Mouse (Mus musculus) left cerebral cortex, adult 2 months (tissue): ENCODE results near the gene Erf. TPM values are rescaled to one million over a fixed set of nuclear protein-coding genes. Genes with fewer than 3 reads are reported as not detected.

ENCODE experiments used
- DNase-seq, 2 experiments: peaks; one replicate each; pipeline ENCODE4 v3.0.0; 2021 to 2022; ENCODE audit warnings: low spot score in 2 of 2, mixed read lengths in 1 of 2; ENCODE audit errors: extremely low spot score in 1 of 2
- H3K27ac ChIP-seq: fragments of 200-600 bp; 2 replicates; pipeline ENCODE4 v1.8.1; 2022
- H3K4me3 ChIP-seq: fragments of 200-600 bp; 2 replicates; pipeline ENCODE4 v1.8.1; 2022
- CTCF ChIP-seq: fragments of 200-600 bp; IDR thresholded peaks from 2 replicates; pipeline ENCODE4 v1.8.1; 2022; ENCODE audit warnings: antibody characterized with exemption, mild to moderate bottlenecking, moderate library complexity
- intact Hi-C: fragments of 180-260 bp; cut with DNase I; formaldehyde crosslinking; loops from one replicate; pipeline ENCODE4 v1.15.1; 2025
- total RNA-seq, 2 experiments: library from RNA; stranded (reverse); gene quantifications; 2 replicates each; pipeline ENCODE4 v1.2.3; 2021

The Erf gene
- total RNA-seq, 2 experiments from 2014 or later: 61.5 to 68.2 TPM

DNA sequence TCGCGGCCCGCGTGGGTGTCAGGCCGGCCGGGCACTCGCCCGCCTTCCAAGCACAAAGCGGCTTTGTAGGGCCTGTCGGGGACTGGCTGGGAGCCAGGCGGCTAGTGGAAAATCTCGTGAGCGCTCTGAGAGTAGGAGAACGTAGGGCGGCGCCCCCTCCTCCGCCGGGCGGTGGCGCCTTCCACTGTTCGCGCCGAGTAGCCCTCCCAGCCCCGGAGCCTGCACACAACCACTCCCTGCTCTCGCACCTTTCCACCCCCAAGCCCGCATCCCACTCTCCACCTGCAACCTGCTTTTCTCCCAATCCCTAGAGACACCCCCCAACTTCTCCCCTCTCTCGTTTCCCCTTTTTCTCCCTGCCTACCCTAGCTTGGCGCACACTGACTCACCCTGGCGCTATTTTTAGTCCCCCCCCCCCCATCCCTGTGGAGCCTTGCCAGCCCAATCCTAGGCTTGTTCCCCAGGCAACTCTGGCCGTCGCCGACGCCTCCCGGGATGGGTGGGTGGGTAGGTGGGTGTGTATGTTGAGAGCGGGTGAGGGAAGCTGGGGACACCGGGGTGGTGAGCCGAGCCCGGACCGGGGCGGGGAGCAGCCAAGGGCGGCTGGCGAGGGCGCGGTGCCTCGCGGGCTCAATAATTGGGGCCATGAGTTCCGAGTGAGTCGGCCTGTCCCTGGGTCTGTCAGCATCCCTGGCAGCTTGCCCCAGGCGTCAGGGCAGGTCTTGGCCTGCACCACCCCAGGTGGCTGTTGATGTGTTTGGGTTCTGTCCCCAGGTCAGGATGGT, 28.7 kb upstream of the Erf start:
- peak; percentile 87 to 91 for DNase-seq
- peak overlapping the region; percentile 98 for H3K27ac ChIP-seq
- intact Hi-C loops: no loop called here
- H3K4me3 ChIP-seq: peak overlapping the region; percentile 63
- peak; percentile 35 for TF ChIP-seq CTCF

GRCm38 (mm10) chr7:25278341-25279075, 27.9 kb upstream of the Erf start:
- peak; percentile 79 to 84 for DNase-seq
- peak overlapping the region; percentile 98 for H3K27ac ChIP-seq
- TF ChIP-seq CTCF: peak; percentile 66
- H3K4me3 ChIP-seq: peak overlapping the region; percentile 63
- intact Hi-C loops: loop anchor here (1.0 kb wide), 2 partner anchors 30 to 37 kb away; no protein-coding TSS in a partner anchor

GRCm38 (mm10) chr7:25277998-25278340, 27.4 kb upstream of the Erf start:
- no peak for DNase-seq
- no peak for TF ChIP-seq CTCF
- peak overlapping the region; percentile 98 for H3K27ac ChIP-seq
- intact Hi-C loops: loop anchor here (1.0 kb wide), 2 partner anchors 30 to 37 kb away; no protein-coding TSS in a partner anchor
- H3K4me3 ChIP-seq: peak overlapping the region; percentile 63

DNA sequence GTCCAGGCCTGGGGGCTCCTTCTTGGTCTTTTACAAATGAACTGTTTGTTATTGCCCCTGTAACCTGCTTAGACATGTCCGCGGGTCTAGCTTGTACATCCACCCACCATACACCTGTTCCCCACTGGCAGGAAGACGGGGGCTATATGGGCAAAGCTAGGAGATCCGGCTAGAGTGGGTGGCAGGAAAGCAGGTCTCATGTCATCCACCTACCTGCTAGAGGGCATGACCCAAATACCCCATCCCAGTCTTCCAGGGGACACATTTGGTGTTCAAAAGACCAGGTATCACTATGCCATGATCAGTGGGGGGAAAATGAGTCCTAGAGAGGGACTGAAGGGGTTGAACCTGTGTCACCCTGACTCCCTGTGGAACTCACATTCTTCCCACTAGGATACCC, 26.8 kb upstream of the Erf start:
- peak overlapping the region; percentile 63 for H3K4me3 ChIP-seq
- H3K27ac ChIP-seq: peak overlapping the region; percentile 98
- no peak for DNase-seq
- no peak for TF ChIP-seq CTCF
- intact Hi-C loops: no loop called here

- Histone ChIP-seq H3K4me3 (no peak overlapping the region), H3K27ac (no peak overlapping the region; the same call in 1 of the 2 replicates)
- no peak for DNase-seq
- no peak for TF ChIP-seq CTCF
- intact Hi-C loops: no loop called here
Measured at GRCm38 (mm10) chr7:25275555-25276298, 25.2 kb upstream of the Erf start.

GRCm38 (mm10) chr7:25274996-25275395, 24.4 kb upstream of the Erf start:
- no peak overlapping the region; the same call in 1 of the 2 replicates for H3K27ac ChIP-seq
- intact Hi-C loops: no loop called here
- H3K4me3 ChIP-seq: no peak overlapping the region
- no peak for TF ChIP-seq CTCF
- no peak for DNase-seq

GRCm38 (mm10) chr7:25274571-25274970, 24.0 kb upstream of the Erf start:
- intact Hi-C loops: no loop called here
- no peak for DNase-seq
- no peak overlapping the region for H3K4me3 ChIP-seq
- peak overlapping the region; percentile 32; the same call in 1 of the 2 replicates for H3K27ac ChIP-seq
- TF ChIP-seq CTCF: no peak

DNA sequence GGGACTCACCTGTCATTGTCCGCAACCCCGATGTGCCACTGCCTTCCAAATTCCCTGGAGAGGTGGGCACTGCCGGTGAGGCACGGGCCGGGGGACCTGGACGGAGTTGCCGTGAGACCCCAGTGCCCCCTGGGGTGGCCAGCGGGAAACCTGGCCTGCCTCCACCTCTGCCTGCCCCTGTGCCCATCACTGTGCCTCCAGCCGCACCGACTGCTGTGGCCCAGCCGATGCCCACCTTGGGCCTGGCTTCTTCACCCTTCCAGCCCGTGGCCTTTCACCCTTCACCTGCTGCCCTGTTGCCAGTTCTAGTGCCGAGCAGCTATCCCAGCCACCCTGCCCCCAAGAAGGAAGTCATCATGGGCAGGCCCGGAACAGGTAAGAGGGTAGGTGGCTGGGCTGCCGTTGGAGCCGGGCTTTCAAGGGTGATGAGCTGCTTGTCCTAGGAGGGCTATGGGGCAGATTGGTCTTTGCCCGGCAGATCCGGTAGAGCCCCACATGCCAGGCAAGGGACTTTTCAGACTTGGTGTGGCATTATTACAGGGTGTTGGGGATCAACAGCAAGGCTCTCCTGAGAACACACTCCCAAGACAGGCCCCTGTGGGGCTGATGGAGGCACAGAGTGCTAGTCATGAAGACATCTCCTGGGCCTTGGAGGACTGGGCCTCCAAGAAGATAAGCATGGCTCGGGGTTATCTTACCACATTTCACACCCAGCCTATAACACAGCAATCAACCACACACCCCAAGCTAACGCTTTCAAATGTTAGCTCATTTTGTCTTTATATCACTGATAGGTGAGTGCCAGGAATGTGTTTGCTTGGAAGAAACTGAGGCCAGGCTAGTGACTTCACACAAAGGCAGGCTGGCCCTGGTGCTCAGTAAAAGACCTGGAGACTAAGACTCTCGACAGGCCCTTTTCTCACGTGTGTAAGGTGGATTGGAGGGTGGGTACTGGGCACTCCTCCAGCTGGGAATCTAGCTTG, 23.0 kb upstream of the Erf start:
- no peak for DNase-seq
- TF ChIP-seq CTCF: no peak
- no peak overlapping the region for H3K27ac ChIP-seq
- intact Hi-C loops: no loop called here
- H3K4me3 ChIP-seq: no peak overlapping the region

DNA sequence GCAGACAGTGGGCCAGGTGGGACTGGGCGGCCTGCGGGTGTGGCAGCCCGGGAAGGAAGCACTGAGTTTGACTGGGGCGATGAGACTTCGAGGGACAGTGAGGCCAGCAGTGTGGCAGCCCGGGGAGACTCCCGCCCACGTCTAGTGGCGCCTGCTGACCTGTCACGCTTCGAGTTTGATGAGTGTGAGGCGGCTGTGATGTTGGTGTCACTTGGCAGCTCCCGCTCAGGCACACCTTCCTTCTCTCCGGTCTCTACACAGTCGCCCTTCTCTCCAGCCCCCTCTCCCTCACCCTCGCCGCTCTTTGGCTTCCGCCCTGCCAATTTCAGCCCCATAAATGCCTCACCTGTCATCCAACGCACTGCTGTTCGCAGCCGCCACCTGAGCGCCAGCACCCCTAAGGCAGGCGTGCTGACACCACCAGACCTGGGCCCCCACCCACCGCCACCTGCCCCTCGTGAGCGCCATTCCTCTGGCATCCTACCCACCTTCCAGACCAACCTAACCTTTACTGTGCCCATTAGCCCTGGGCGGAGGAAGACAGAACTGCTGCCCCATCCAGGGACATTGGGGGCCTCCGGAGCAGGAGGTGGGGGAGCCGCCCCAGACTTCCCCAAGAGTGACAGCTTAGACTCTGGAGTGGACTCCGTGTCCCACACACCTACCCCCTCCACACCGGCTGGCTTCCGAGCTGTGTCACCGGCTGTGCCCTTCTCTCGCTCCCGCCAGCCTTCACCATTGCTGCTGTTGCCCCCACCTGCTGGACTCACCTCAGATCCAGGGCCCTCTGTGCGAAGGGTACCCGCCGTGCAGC, 22.1 kb upstream of the Erf start:
- no peak for DNase-seq
- H3K4me3 ChIP-seq: no peak overlapping the region
- TF ChIP-seq CTCF: no peak
- intact Hi-C loops: no loop called here
- H3K27ac ChIP-seq: no peak overlapping the region
